Mouse (Mus musculus) brain, embryonic 14.5 days (tissue): ENCODE results near the gene Dmpk.

ENCODE experiments used
- CTCF ChIP-seq: fragments of 200-500 bp; IDR thresholded peaks from 2 replicates; pipeline ENCODE4 v1.5.1; 2012; ENCODE audit warnings: inconsistent platforms, mild to moderate bottlenecking, moderate library complexity, borderline replicate concordance; ENCODE audit not compliant: insufficient read depth, insufficient read length; ENCODE audit errors: extremely low read depth
- POLR2A ChIP-seq: fragments of 200-500 bp; IDR thresholded peaks from 2 replicates; pipeline ENCODE4 v1.6.1; 2012; ENCODE audit warnings: mild to moderate bottlenecking, inconsistent platforms, borderline replicate concordance; ENCODE audit not compliant: poor library complexity, insufficient read depth, insufficient read length, severe bottlenecking; ENCODE audit errors: extremely low read depth

DNA sequence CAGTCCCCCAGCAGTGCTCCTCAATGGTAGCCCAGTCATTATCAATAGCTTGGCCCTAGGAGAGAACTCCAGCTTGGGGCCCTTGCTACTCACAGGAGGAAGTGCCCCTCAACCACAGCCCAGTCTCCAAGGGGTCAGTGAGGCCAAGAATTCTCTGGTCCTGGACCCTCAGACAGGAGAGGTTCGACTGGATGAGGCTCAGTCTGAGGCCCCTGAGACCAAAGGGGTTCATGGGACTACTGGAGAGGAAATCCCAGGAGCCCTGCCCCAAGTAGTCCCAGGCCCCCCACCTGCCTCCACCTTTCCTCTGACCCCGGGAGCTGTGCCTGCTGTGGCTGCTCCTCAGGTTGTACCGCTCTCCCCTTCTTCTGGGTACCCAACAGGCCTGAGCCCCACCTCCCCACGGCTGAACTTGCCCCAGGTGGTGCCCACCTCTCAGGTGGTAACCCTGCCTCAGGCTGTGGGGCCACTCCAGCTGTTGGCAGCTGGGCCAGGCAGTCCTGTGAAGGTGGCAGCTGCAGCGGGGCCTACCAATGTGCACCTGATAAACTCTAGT, 12.8 kb downstream of the Dmpk start:
- no peak for TF ChIP-seq CTCF
- TF ChIP-seq POLR2A = no peak
